Mouse (Mus musculus): ENCODE data around the gene Zfp574.

DNA sequence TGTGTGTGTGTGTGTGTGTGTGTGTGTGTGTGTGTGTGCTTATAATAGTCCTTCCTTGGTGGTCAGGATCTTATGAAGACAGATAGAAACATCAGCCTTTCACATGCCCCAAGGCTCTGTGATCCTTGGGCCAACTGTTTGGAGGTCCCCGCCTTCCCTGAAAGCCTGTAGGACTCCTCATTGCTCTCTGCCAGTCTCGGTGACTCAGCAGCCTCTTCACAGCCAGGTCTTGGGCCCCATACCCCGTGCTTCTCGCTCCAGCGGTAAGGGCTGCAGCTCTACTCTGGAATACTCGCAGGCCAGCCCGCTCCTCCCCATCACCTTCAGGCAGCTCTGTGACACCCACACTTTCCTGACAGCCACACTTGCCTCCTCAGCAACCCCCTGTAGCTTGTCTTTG lies 45.9 kb upstream of the Zfp574 start:
- no peak for TF ChIP-seq GATA1 (IDR thresholded peaks at IDR 0.05; ENCODE audit: low read length)
- no peak for TF ChIP-seq TAL1 (IDR thresholded peaks at IDR 0.05; ENCODE audit: low read length)
